ENCODE assay signal across 17 mouse cellular contexts in the genomic region with DNA sequence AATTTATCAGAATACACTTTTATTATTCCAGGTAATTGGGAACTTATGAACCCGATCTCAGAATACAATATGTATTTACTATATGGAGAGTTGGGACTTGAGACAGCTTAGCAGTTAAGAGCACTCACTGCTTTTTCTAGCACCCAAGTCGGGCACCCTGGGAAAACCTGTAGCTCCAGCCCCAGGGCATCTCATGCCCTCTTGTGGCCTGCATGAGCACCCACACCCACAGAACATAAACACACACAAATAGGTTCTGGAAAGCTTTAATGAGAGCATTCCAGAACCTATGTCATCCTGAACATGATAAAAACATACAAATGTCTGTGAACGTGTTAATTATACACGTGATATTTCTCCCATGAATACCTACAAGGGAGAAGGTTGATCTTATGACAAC. TPM values are rescaled to one million over a fixed set of nuclear protein-coding genes. Genes with fewer than 3 reads are reported as not detected.
DNase-seq lines count a peak whose midpoint lies in the region; ATAC-seq and TF ChIP-seq lines count a peak whose summit lies in the region.
"Had no signal": no experiment of that assay in that cellular context is flagged by ENCODE, and none has a peak within 500 bp of the region (broad histone marks: within the 10 kb centered on the region; RNA-seq: fewer than 3 reads in every experiment).

No protein-coding gene starts in this region.

- no peak for ATAC-seq in liver, embryonic 14.5 days (ENCODE audit: insufficient read depth)
- ATAC-seq: forebrain, postnatal 0 days had no signal

- no peak for TF ChIP-seq EP300 in MEL (IDR thresholded peaks at IDR 0.05; ENCODE audit: low read depth in 1 of 2, low read length in 2 of 2)
- TF ChIP-seq EP300 in liver, embryonic 14.5 days (IDR thresholded peaks at IDR 0.05; ENCODE audit: low read depth) = no peak

- intact Hi-C loops in gastrocnemius, adult 2 months (cut with DNase I) = no loop called here

- H3K36me3 ChIP-seq in liver, adult 2 months (ENCODE audit: control insufficient read depth, insufficient read depth, low read length) = no peaks in the 10 kb centered on the region
- H3K36me3 ChIP-seq in MEL (ENCODE audit: control insufficient read depth in 1 of 2, insufficient read depth in 2 of 2, low read length in 2 of 2) = no peaks in the 10 kb centered on the region; a peak in 1 of 4 replicates
- no peaks in the 10 kb centered on the region for H3K36me3 ChIP-seq in liver, embryonic 14.5 days (replicated peaks; ENCODE audit: control insufficient read depth, insufficient read depth, low read depth)

- DNase-seq in gastrocnemius, adult 2 months = no peak
- no peak for DNase-seq in gastrocnemius, postnatal 25 days
- DNase-seq in liver, adult 2 months (ENCODE audit: extremely low read depth, low read depth, low spot score) = no peak
- DNase-seq in liver (no peak), MEL (ENCODE audit: low read depth, low spot score) (peak; percentile 36)
- no peak for DNase-seq in liver, embryonic 14.5 days (ENCODE audit: low read depth in 3 of 3, low spot score in 3 of 3)
- no peak for DNase-seq in heart, adult 11 months
- DNase-seq in natural killer cell, adult 2 months (ENCODE audit: low spot score in 2 of 2) = no peak
- DNase-seq: adrenal gland, postnatal 10 days; B cell, adult 2 months; cerebellum, adult 11-12 months; forebrain, postnatal 0 days; gastrocnemius, postnatal 14 days; heart, postnatal 14 days; kidney, adult 8-10 months; thymus, postnatal 25 days had no signal

- TF ChIP-seq CTCF in gastrocnemius, adult 2 months (IDR thresholded peaks at IDR 0.05) = peak; percentile 62
- peak; percentile 57 for TF ChIP-seq CTCF in liver, adult 2 months (IDR thresholded peaks at IDR 0.05; ENCODE audit: low read depth, low read length)
- TF ChIP-seq CTCF in MEL (IDR thresholded peaks at IDR 0.05 in 2 of 3, conservative IDR thresholded peaks at IDR 0.05 in 1 of 3; ENCODE audit: control insufficient read depth in 1 of 3, insufficient read depth in 1 of 3, low read depth in 2 of 3, low read length in 3 of 3, poor library complexity in 1 of 3, severe bottlenecking in 1 of 3) = peak; percentile 28 to 56 (median 53); a peak in 5 of 6 replicates
- peak; percentile 43 for TF ChIP-seq CTCF in liver, embryonic 14.5 days (IDR thresholded peaks at IDR 0.05; ENCODE audit: low read depth)

- no peak overlapping the region for H3K4me2 ChIP-seq in liver, embryonic 14.5 days (ENCODE audit: low read depth)

- no peaks in the 10 kb centered on the region for H3K79me2 ChIP-seq in liver, adult 2 months (ENCODE audit: control insufficient read depth, insufficient read depth, low read length)
- no peaks in the 10 kb centered on the region for H3K79me2 ChIP-seq in MEL (ENCODE audit: control insufficient read depth, insufficient read depth, low read length, poor library complexity)

- 77% methylated on average over 4 of the region's 4 CpGs for WGBS in liver, adult 2 months
- WGBS in liver, embryonic 14.5 days (ENCODE audit: insufficient replicate concordance) = 60% methylated on average over 4 of the region's 4 CpGs

- no peak overlapping the region for H3K4me3 ChIP-seq in gastrocnemius, adult 2 months
- H3K4me3 ChIP-seq in liver, adult 2 months (ENCODE audit: insufficient read depth, low read depth, low read length) = no peak overlapping the region
- no peak overlapping the region for H3K4me3 ChIP-seq in MEL (ENCODE audit: control insufficient read depth in 1 of 2, insufficient read depth in 1 of 2, low read depth in 2 of 2, low read length in 2 of 2)
- H3K4me3 ChIP-seq in liver, embryonic 14.5 days (ENCODE audit: insufficient read depth in 1 of 2, low read depth in 2 of 2, low read length in 2 of 2) = no peak overlapping the region

- H3K4me1 ChIP-seq in liver, adult 2 months (ENCODE audit: control insufficient read depth, insufficient read depth, low read length) = peaks cover 2% of the 10 kb centered on the region
- H3K4me1 ChIP-seq in MEL (ENCODE audit: control insufficient read depth in 1 of 2, insufficient read depth in 2 of 2, low read length in 2 of 2) = peaks cover 0 to 6% of the 10 kb centered on the region in 2 experiments; a peak in 1 of 4 replicates
- H3K4me1 ChIP-seq in liver, embryonic 14.5 days (replicated peaks; ENCODE audit: control insufficient read depth in 2 of 2, insufficient read depth in 2 of 2, low read length in 1 of 2) = no peaks in the 10 kb centered on the region

- H3K9me3 ChIP-seq in MEL (replicated peaks; ENCODE audit: insufficient read depth, low read length) = no peaks in the 10 kb centered on the region
- no peaks in the 10 kb centered on the region for H3K9me3 ChIP-seq in liver, embryonic 14.5 days (ENCODE audit: control insufficient read depth, low read length)

- TF ChIP-seq RAD21 in MEL (IDR thresholded peaks at IDR 0.05; ENCODE audit: low read depth, low read length) = peak; percentile 27

- H3K9ac ChIP-seq in liver, adult 2 months (ENCODE audit: low read depth, low read length) = no peak overlapping the region
- H3K9ac ChIP-seq in MEL (ENCODE audit: control insufficient read depth, low read depth, low read length, poor library complexity, severe bottlenecking) = no peak overlapping the region
- no peak overlapping the region for H3K9ac ChIP-seq in liver, embryonic 14.5 days (replicated peaks)
- H3K9ac ChIP-seq: forebrain, postnatal 0 days had no signal

- no peak overlapping the region for H3K27ac ChIP-seq in gastrocnemius, adult 2 months
- no peak overlapping the region for H3K27ac ChIP-seq in liver, adult 2 months (replicated peaks; ENCODE audit: insufficient read depth, low read depth, low read length)
- H3K27ac ChIP-seq in MEL (ENCODE audit: control insufficient read depth, low read depth, low read length) = no peak overlapping the region
- H3K27ac ChIP-seq in liver, embryonic 14.5 days = no peak overlapping the region

- no peaks in the 10 kb centered on the region for H3K27me3 ChIP-seq in liver, adult 2 months (ENCODE audit: control insufficient read depth, insufficient read depth, low read length)
- no peaks in the 10 kb centered on the region for H3K27me3 ChIP-seq in MEL (ENCODE audit: control insufficient read depth in 1 of 2, insufficient read depth in 2 of 2, low read length in 2 of 2)
- no peaks in the 10 kb centered on the region for H3K27me3 ChIP-seq in liver, embryonic 14.5 days (ENCODE audit: control insufficient read depth, insufficient read depth, low read length)

- no peak for TF ChIP-seq POLR2A in liver, adult 2 months (IDR thresholded peaks at IDR 0.05; ENCODE audit: extremely low read depth, insufficient read depth, low read length)
- TF ChIP-seq POLR2A in MEL (IDR thresholded peaks at IDR 0.05; ENCODE audit: control insufficient read depth in 1 of 2, insufficient read depth in 1 of 2, low read depth in 1 of 2, low read length in 2 of 2, poor library complexity in 1 of 2) = no peak

TF ChIP-seq in MEL, 35 proteins besides CTCF, POLR2A, EP300 and RAD21:
- TF ChIP-seq SMC3 (IDR thresholded peaks at IDR 0.05; ENCODE audit: low read depth, low read length) = peak; percentile 48
- TF ChIP-seq ZKSCAN1 (IDR thresholded peaks at IDR 0.05; ENCODE audit: low read depth, low read length) = no peak

RNA-seq across cellular contexts. Expression of a gene that starts 13.1 kb away (rescaled TPM):
- total RNA-seq in gastrocnemius, adult 2 months (2021) = 100 to 1,000 TPM; 111 to 116 TPM
- total RNA-seq in gastrocnemius, postnatal 25 days (2021) = 100 to 1,000 TPM in 1 of 2 experiments, 10 to 100 TPM in 1; 82.3 to 109 TPM
- total RNA-seq in liver, adult 2 months (2014; rRNA removed) = 9.5 and 10.1 TPM in 2 replicates
- 3.7 and 4.1 TPM in 2 replicates for polyA plus RNA-seq in liver, adult 2 months (2012; rRNA removed)
- 0.13 and 0.15 TPM in 2 replicates for total RNA-seq in MEL (2012; rRNA removed)
- under 1 TPM in 1 of 2 experiments, not detected in 1; 0.15 TPM for polyA plus RNA-seq in MEL (2012; ENCODE audit: insufficient read depth in 1 of 2, insufficient read length in 2 of 2, low read depth in 1 of 2, low replicate concordance in 2 of 2, missing spikeins in 1 of 2)
- polyA plus RNA-seq in liver, embryonic 14.5 days (2012; rRNA removed) = 0.98 and 1.5 TPM in 2 replicates
- polyA plus RNA-seq in liver, embryonic 14.5 days (2014; fragmentation: Nextera tagmentation; extraction: Ambion mirVana) = 0.40 and 0.60 TPM in 2 replicates
- total RNA-seq: monocyte, adult 5-6 weeks had no signal
